19 mouse cellular contexts compared by ENCODE assay signal in the genomic region with DNA sequence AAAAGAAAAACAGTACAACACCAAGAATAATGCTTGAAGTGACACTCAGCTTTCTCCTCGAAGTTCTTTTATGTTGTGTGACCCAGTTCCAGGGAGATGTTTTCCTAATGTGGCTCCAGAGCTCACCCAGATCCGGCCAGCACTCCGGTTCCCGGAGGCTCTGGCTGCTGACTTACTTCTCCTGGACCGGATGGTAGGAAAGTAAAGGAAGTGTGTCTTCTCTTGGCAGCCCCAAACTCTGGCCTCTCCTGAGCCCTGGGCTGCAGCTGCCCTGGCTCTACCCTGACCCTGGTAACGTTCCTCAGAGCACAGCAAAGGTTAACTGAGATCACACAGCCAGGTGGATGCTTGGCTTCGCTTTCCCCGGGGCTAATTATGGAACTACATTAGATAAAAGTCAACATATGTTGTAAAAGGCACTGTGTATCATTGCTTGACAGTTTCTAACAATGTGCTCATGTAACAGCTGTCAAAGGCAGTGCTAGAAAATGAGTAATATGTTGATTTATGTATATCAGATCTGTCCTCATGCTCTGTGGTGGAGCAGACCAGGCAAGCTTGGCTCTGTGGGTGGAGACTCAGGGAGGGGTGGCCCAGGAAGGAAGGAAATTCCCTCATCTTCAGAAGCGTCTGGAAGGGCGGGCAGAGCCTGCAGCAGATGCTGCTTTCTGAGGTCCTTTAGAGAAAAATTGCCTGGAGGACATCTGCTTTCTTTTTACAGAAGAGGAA. TPM values are rescaled to one million over a fixed set of nuclear protein-coding genes. Genes with fewer than 3 reads are reported as not detected.
A peak's percentile ranks its signal among the peaks of the same experiment; 100 is the strongest.
DNase-seq lines count a peak whose midpoint lies in the region; ATAC-seq and TF ChIP-seq lines count a peak whose summit lies in the region.
"Had no signal": no experiment of that assay in that cellular context is flagged by ENCODE, and none has a peak within 500 bp of the region (broad histone marks: within the 10 kb centered on the region; RNA-seq: fewer than 3 reads in every experiment).

No protein-coding gene starts in this region.

- intact Hi-C loops in heart, postnatal 36 days (cut with DNase I): no loop called here
- intact Hi-C loops in left cerebral cortex, postnatal 36 days (cut with DNase I): no loop called here

- ATAC-seq in activated CD4-positive, CD25-positive, alpha-beta regulatory T cell, adult 4 months: no peak

- TF ChIP-seq CTCF in brain, embryonic 14.5 days (IDR thresholded peaks at IDR 0.05; ENCODE audit: borderline replicate concordance, extremely low read depth, insufficient read depth, insufficient read length): no peak

- DNase-seq in heart, adult 11 months: peak; percentile 84
- no peak for DNase-seq in heart, postnatal 36 days
- peak; percentile 75 for DNase-seq in brain, embryonic 14.5 days (ENCODE audit: low read depth)
- peak; percentile 67 to 83 for DNase-seq in layer of hippocampus, adult 18-20 months (ENCODE audit: low spot score in 2 of 2)
- DNase-seq in left cerebral cortex, postnatal 36 days (ENCODE audit: low spot score in 2 of 2): peak; percentile 59 to 73
- DNase-seq in adrenal gland, postnatal 25 days: no peak
- no peak for DNase-seq in spleen, postnatal 14 days (ENCODE audit: low spot score in 2 of 2)
- DNase-seq: B cell, adult 2 months; heart, adult 18-20 months; kidney, adult 11 months; retina, postnatal 1 day; thymus, postnatal 36 days had no signal

- TF ChIP-seq POLR2A in brain, embryonic 14.5 days (IDR thresholded peaks at IDR 0.05; ENCODE audit: borderline replicate concordance, extremely low read depth, insufficient read depth, insufficient read length, poor library complexity, severe bottlenecking): no peak

RNA-seq across cellular contexts. Expression of a gene that starts 57.5 kb away (rescaled TPM):
- total RNA-seq in heart, postnatal 36 days (2021): not detected
- polyA plus RNA-seq in brain, embryonic 14.5 days (2012; rRNA removed): 0.14 TPM in 1 of 2 replicates, not detected in the other
- total RNA-seq in layer of hippocampus, adult 18-20 months (2021): under 1 TPM in 1 of 2 experiments, not detected in 1; 0.54 TPM
- total RNA-seq in left cerebral cortex, postnatal 36 days (2021): not detected
- total RNA-seq in adrenal gland, postnatal 25 days (2021): not detected in 2 replicates
- polyA plus RNA-seq in activated CD4-positive, CD25-positive, alpha-beta regulatory T cell, adult 4 months (2017; shearing (Covaris generic)): not detected
- total RNA-seq: heart, adult 18-20 months; heart, postnatal 14 days; layer of hippocampus, postnatal 10 days; MEL had no signal
- polyA plus RNA-seq: liver, embryonic 14.5 days; neural tube, embryonic 12.5 days; stomach, embryonic 15.5 days had no signal

Comparison
In these comparisons a context has a peak if more than half of its experiments do, and no peak if none do; other contexts are left out.
1. DNase-seq: peak in heart, adult 11 months (single experiment), brain, embryonic 14.5 days (single experiment), layer of hippocampus, adult 18-20 months (2 of 2) and left cerebral cortex, postnatal 36 days (2 of 2); none in heart, postnatal 36 days (0 of 2), adrenal gland, postnatal 25 days (single experiment) and spleen, postnatal 14 days (0 of 2).